Comparison of ENCODE assay signal across 9 mouse cellular contexts in genomic region chr1:134989372-134989771, GRCm38 (mm10). TPM values are rescaled to one million over a fixed set of nuclear protein-coding genes. Genes with fewer than 3 reads are reported as not detected.
DNase-seq lines count a peak whose midpoint lies in the region; ATAC-seq lines count a peak whose summit lies in the region.
"Had no signal": no experiment of that assay in that cellular context is flagged by ENCODE, and none has a peak within 500 bp of the region (broad histone marks: within the 10 kb centered on the region; RNA-seq: fewer than 3 reads in every experiment).

No protein-coding gene starts in this region.

- ATAC-seq in midbrain, embryonic 16.5 days: no peak
- ATAC-seq in embryonic facial prominence, embryonic 11.5 days (replicated peaks; ENCODE audit: insufficient number of reproducible peaks, low FRiP score, low TSS enrichment, low read depth): no peak
- no peak for ATAC-seq in limb, embryonic 11.5 days (ENCODE audit: insufficient number of reproducible peaks, low FRiP score, low TSS enrichment, low read depth)

- H3K27ac ChIP-seq in midbrain, embryonic 10.5 days (replicated peaks): no peak overlapping the region
- no peak overlapping the region for H3K27ac ChIP-seq in midbrain, embryonic 16.5 days (ENCODE audit: low read length)
- H3K27ac ChIP-seq in embryonic facial prominence, embryonic 11.5 days (replicated peaks; ENCODE audit: low read depth, low read length): no peak overlapping the region
- H3K27ac ChIP-seq in limb, embryonic 11.5 days (replicated peaks; ENCODE audit: low read depth, low read length): no peak overlapping the region
- H3K27ac ChIP-seq: heart, embryonic 15.5 days had no signal

- H3K9ac ChIP-seq in midbrain, embryonic 16.5 days (ENCODE audit: low read depth, low read length): no peak overlapping the region
- no peak overlapping the region for H3K9ac ChIP-seq in embryonic facial prominence, embryonic 11.5 days (replicated peaks; ENCODE audit: low read length)
- no peak overlapping the region for H3K9ac ChIP-seq in limb, embryonic 11.5 days (ENCODE audit: low read length)
- H3K9ac ChIP-seq: heart, embryonic 15.5 days had no signal

- peak; percentile 77 for DNase-seq in midbrain, embryonic 10.5 days (ENCODE audit: low spot score)
- peak; percentile 68 for DNase-seq in adrenal gland, postnatal 25 days
- DNase-seq in embryonic facial prominence, embryonic 11.5 days (ENCODE audit: low spot score): peak; percentile 96
- peak; percentile 88 for DNase-seq in induced T-regulatory cell, adult 2 months (ENCODE audit: low read depth)
- peak; percentile 88 for DNase-seq in limb, embryonic 11.5 days (ENCODE audit: low spot score)
- DNase-seq in retina, postnatal 7 days (ENCODE audit: low read depth, low spot score): peak; percentile 69
- peak; percentile 65 for DNase-seq in urinary bladder, postnatal 25 days (ENCODE audit: low spot score)

- H3K9me3 ChIP-seq in midbrain, embryonic 10.5 days (replicated peaks): no peaks in the 10 kb centered on the region
- H3K9me3 ChIP-seq in midbrain, embryonic 16.5 days (replicated peaks; ENCODE audit: control insufficient read depth, low read length, poor library complexity, severe bottlenecking): no peaks in the 10 kb centered on the region
- no peaks in the 10 kb centered on the region for H3K9me3 ChIP-seq in embryonic facial prominence, embryonic 11.5 days (replicated peaks; ENCODE audit: control insufficient read depth, low read length)
- H3K9me3 ChIP-seq in limb, embryonic 11.5 days (ENCODE audit: control insufficient read depth, low read length): no peaks in the 10 kb centered on the region; the same call in 1 of the 2 replicates
- H3K9me3 ChIP-seq: heart, embryonic 15.5 days had no signal

- H3K4me2 ChIP-seq in midbrain, embryonic 16.5 days (ENCODE audit: low read length): no peak overlapping the region
- H3K4me2 ChIP-seq in embryonic facial prominence, embryonic 11.5 days (ENCODE audit: low read depth, low read length): no peak overlapping the region
- no peak overlapping the region for H3K4me2 ChIP-seq in limb, embryonic 11.5 days (ENCODE audit: low read depth, severe bottlenecking)
- H3K4me2 ChIP-seq: heart, embryonic 15.5 days had no signal

- H3K36me3 ChIP-seq in midbrain, embryonic 10.5 days: no peaks in the 10 kb centered on the region
- H3K36me3 ChIP-seq in midbrain, embryonic 16.5 days (ENCODE audit: control insufficient read depth, insufficient read depth, low read length): no peaks in the 10 kb centered on the region
- H3K36me3 ChIP-seq in embryonic facial prominence, embryonic 11.5 days (replicated peaks; ENCODE audit: control insufficient read depth, insufficient read depth, low read depth, low read length): no peaks in the 10 kb centered on the region
- H3K36me3 ChIP-seq in limb, embryonic 11.5 days (ENCODE audit: control insufficient read depth, insufficient read depth, low read length): no peaks in the 10 kb centered on the region
- H3K36me3 ChIP-seq: heart, embryonic 15.5 days had no signal

- whole genome bisulfite sequencing in midbrain, embryonic 10.5 days: 11% methylated on average over 7 of the region's 7 CpGs
- WGBS in midbrain, embryonic 16.5 days: 7% methylated on average over 7 of the region's 7 CpGs
- 8% methylated on average over 7 of the region's 7 CpGs for WGBS in embryonic facial prominence, embryonic 11.5 days
- WGBS in limb, embryonic 11.5 days: 10% methylated on average over 7 of the region's 7 CpGs

- H3K4me3 ChIP-seq in midbrain, embryonic 10.5 days: no peak overlapping the region
- no peak overlapping the region for H3K4me3 ChIP-seq in midbrain, embryonic 16.5 days (ENCODE audit: low read depth, low read length)
- no peak overlapping the region for H3K4me3 ChIP-seq in embryonic facial prominence, embryonic 11.5 days (ENCODE audit: low read depth, low read length)
- no peak overlapping the region for H3K4me3 ChIP-seq in limb, embryonic 11.5 days (ENCODE audit: low read depth, low read length)
- H3K4me3 ChIP-seq: heart, embryonic 15.5 days had no signal

- peaks cover 10% of the 10 kb centered on the region for H3K4me1 ChIP-seq in midbrain, embryonic 10.5 days
- peaks cover 4% of the 10 kb centered on the region; the same call in 1 of the 2 replicates for H3K4me1 ChIP-seq in midbrain, embryonic 16.5 days (ENCODE audit: control insufficient read depth, insufficient read depth, low read length)
- H3K4me1 ChIP-seq in embryonic facial prominence, embryonic 11.5 days (ENCODE audit: control insufficient read depth, insufficient read depth, low read length): no peaks in the 10 kb centered on the region; the same call in none of the 2 replicates
- peaks cover 9% of the 10 kb centered on the region for H3K4me1 ChIP-seq in limb, embryonic 11.5 days (ENCODE audit: control insufficient read depth, insufficient read depth, low read length)

- H3K27me3 ChIP-seq in midbrain, embryonic 10.5 days (ENCODE audit: low read depth, poor library complexity, severe bottlenecking): peaks cover 73% of the 10 kb centered on the region
- H3K27me3 ChIP-seq in midbrain, embryonic 16.5 days (ENCODE audit: control insufficient read depth, insufficient read depth, low read depth, low read length): no peaks in the 10 kb centered on the region
- H3K27me3 ChIP-seq in embryonic facial prominence, embryonic 11.5 days (ENCODE audit: control insufficient read depth, insufficient read depth, low read length): peaks cover 3% of the 10 kb centered on the region; the same call in 1 of the 2 replicates
- H3K27me3 ChIP-seq in limb, embryonic 11.5 days (ENCODE audit: control insufficient read depth, insufficient read depth, low read length): 0 out of 2 replicates have a peak, but pooled peaks cover 2% of the 10 kb centered on the region

RNA-seq across cellular contexts. Expression of gene Ube2t, which starts 27.0 kb away (rescaled TPM):
- polyA plus RNA-seq in midbrain, embryonic 10.5 days (2016; fragmentation: Nextera tagmentation; extraction: Ambion mirVana): 54.2 and 61.5 TPM in 2 replicates
- polyA plus RNA-seq in midbrain, embryonic 16.5 days (2015; fragmentation: Nextera tagmentation; extraction: Ambion mirVana): 9.7 and 10.6 TPM in 2 replicates
- total RNA-seq in adrenal gland, postnatal 25 days (2021): 3.9 and 4.9 TPM in 2 replicates
- 44.8 and 46.4 TPM in 2 replicates for polyA plus RNA-seq in embryonic facial prominence, embryonic 11.5 days (2014; fragmentation: Nextera tagmentation; extraction: Ambion mirVana)
- 46.7 and 48.6 TPM in 2 replicates for polyA plus RNA-seq in limb, embryonic 11.5 days (2014; fragmentation: Nextera tagmentation; extraction: Ambion mirVana)

RNA-seq across cellular contexts. Expression of gene Ppp1r12b, which starts 33.6 kb away (rescaled TPM):
- 5.7 and 6.8 TPM in 2 replicates for polyA plus RNA-seq in midbrain, embryonic 10.5 days (2016; fragmentation: Nextera tagmentation; extraction: Ambion mirVana)
- 13.6 and 13.7 TPM in 2 replicates for polyA plus RNA-seq in midbrain, embryonic 16.5 days (2015; fragmentation: Nextera tagmentation; extraction: Ambion mirVana)
- total RNA-seq in adrenal gland, postnatal 25 days (2021): 13.8 and 15.2 TPM in 2 replicates
- 5.0 and 5.9 TPM in 2 replicates for polyA plus RNA-seq in embryonic facial prominence, embryonic 11.5 days (2014; fragmentation: Nextera tagmentation; extraction: Ambion mirVana)
- polyA plus RNA-seq in limb, embryonic 11.5 days (2014; fragmentation: Nextera tagmentation; extraction: Ambion mirVana): 6.3 and 6.4 TPM in 2 replicates
